13 mouse cellular contexts compared by ENCODE assay signal in genomic region chr4:59567576-59568260, GRCm38 (mm10).
"Had no signal": no experiment of that assay in that cellular context is flagged by ENCODE, and none has a peak within 500 bp of the region (broad histone marks: within the 10 kb centered on the region; RNA-seq: fewer than 3 reads in every experiment).

No protein-coding gene starts in this region.

- H3K4me2 ChIP-seq: kidney, embryonic 15.5 days; limb, embryonic 13.5 days; midbrain, embryonic 12.5 days; stomach, embryonic 15.5 days had no signal

- H3K27me3 ChIP-seq: kidney, embryonic 15.5 days; limb, embryonic 13.5 days; megakaryocyte, embryonic 14.5 days; midbrain, embryonic 12.5 days; stomach, embryonic 15.5 days had no signal

- H3K36me3 ChIP-seq: kidney, embryonic 15.5 days; limb, embryonic 13.5 days; midbrain, embryonic 12.5 days; stomach, embryonic 15.5 days had no signal

- H3K4me3 ChIP-seq: kidney, embryonic 15.5 days; limb, embryonic 13.5 days; megakaryocyte, embryonic 14.5 days; midbrain, embryonic 12.5 days; stomach, embryonic 15.5 days had no signal

- H3K9ac ChIP-seq: kidney, embryonic 15.5 days; limb, embryonic 13.5 days; liver, embryonic 14.5 days; midbrain, embryonic 12.5 days; stomach, embryonic 15.5 days had no signal

- H3K9me3 ChIP-seq: stomach, embryonic 15.5 days had no signal

- DNase-seq: kidney, adult 2 months; kidney, postnatal 14 days; left cerebral cortex, postnatal 4 days; lung, adult 18-20 months; lung, postnatal 4 days; right cerebral cortex, postnatal 4 days; thymus, postnatal 4 days had no signal

- H3K4me1 ChIP-seq: kidney, embryonic 15.5 days; limb, embryonic 13.5 days; midbrain, embryonic 12.5 days; stomach, embryonic 15.5 days had no signal

- H3K27ac ChIP-seq: kidney, embryonic 15.5 days; limb, embryonic 13.5 days; midbrain, embryonic 12.5 days; stomach, embryonic 15.5 days had no signal
